Mouse (Mus musculus) heart, embryonic 12.5 days (tissue): ENCODE results near the gene Vipr1. TPM values are rescaled to one million over a fixed set of nuclear protein-coding genes. Genes with fewer than 3 reads are reported as not detected.

Experiments
- ATAC-seq: fragments of 200-750 bp; cut with Nextera tagmentation; 2 replicates; pipeline ENCODE4 v1.8.0; 2017; ENCODE audit warnings: moderate TSS enrichment, moderate library complexity; ENCODE audit not compliant: insufficient number of reproducible peaks, low FRiP score
- H3K27ac ChIP-seq: fragments of 300-500 bp; sonication (generic); 2 replicates; pipeline ENCODE4 v1.5.1; 2016; ENCODE audit warnings: mild to moderate bottlenecking, moderate library complexity; ENCODE audit not compliant: poor library complexity, severe bottlenecking
- H3K27me3 ChIP-seq: fragments of 300-500 bp; sonication (generic); replicated peaks from 2 replicates; pipeline ENCODE4 v1.6.1; 2016; ENCODE audit warnings: mild to moderate bottlenecking, moderate library complexity
- H3K36me3 ChIP-seq: fragments of 300-500 bp; sonication (generic); 2 replicates; pipeline ENCODE4 v1.6.1; 2016; ENCODE audit warnings: mild to moderate bottlenecking, moderate library complexity
- H3K4me1 ChIP-seq: fragments of 300-500 bp; sonication (generic); replicated peaks from 2 replicates; pipeline ENCODE4 v1.6.1; 2016; ENCODE audit warnings: mild to moderate bottlenecking
- H3K4me2 ChIP-seq: fragments of 300-500 bp; sonication (generic); 2 replicates; pipeline ENCODE4 v1.6.1; 2016; ENCODE audit warnings: mild to moderate bottlenecking, moderate library complexity
- H3K4me3 ChIP-seq: fragments of 300-500 bp; sonication (generic); 2 replicates; pipeline ENCODE4 v1.5.1; 2016; ENCODE audit warnings: mild to moderate bottlenecking
- H3K9ac ChIP-seq: fragments of 300-500 bp; sonication (generic); 2 replicates; pipeline ENCODE4 v1.6.1; 2016; ENCODE audit warnings: mild to moderate bottlenecking, moderate library complexity
- H3K9me3 ChIP-seq: fragments of 300-500 bp; sonication (generic); replicated peaks from 2 replicates; pipeline ENCODE4 v1.6.1; 2016; ENCODE audit warnings: mild to moderate bottlenecking, moderate library complexity
- WGBS: fragments of 180-500 bp; shearing (Covaris S2); methylation state at CpG from one replicate; pipeline ENCODE4 v1.1.7; 2016; 5-methylcytosine and 5-hydroxymethylcytosine counted together
- polyA plus RNA-seq: library from polyadenylated mRNA; unstranded; fragments of >200 nt; fragmentation: Nextera tagmentation; extraction: Ambion mirVana; gene quantifications from 2 replicates; pipeline ENCODE4 v1.2.1, GENCODE M21; 2016

Gene Vipr1
- polyA plus RNA-seq, 1 experiment from 2014 or later: 0.15 TPM

DNA sequence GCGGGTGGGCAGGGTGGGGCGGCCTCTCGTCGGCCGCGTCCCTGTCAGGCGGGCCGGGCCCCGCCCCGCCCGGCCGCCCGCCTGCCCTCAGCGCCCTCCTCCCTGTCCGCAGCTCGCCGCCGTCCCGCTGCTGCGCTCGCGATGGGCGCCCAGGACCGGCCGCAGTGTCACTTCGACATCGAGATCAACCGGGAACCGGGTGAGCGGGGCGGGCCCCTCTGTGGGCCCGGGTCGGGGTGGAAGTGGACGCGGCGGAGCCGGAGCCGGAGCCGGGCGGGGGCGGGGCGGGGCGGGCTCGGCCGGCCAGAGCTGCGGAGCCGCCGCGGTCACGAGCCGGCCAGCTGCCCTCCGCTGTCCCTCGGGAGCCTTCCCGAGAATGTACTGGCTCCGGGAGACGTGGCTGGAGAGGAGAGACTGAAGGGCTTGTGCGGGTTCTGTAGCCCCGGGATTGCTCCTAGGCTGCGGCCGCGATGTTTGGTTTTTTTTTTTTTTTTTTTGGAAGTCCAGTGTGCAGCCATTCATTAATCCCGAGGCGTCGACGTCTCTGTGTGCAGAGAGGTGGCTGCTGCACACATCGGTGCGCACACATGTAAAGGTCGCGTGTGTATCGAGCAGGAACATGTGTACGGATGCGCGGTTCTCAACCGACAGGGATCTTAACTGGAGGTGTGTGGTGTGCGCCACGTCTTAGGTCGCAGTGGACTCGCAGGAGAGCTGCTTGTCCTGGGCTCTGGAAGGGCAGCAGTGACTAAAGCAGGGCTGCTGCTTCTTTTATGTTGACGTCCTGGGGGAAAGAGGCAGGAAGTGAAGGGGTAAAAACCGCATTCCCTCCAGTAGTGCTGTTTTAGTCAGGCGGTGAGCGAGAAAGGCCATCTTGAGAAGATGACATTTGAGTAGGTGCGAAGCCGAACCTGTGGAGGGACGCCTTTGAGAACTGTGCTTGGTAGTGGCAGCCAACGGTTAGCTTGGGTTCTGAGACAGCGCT is 77.1 kb downstream of the Vipr1 start:
- peak; percentile 71 for ATAC-seq
- WGBS: under 1% methylated on average over 75 of the region's 87 CpGs
- H3K27me3 ChIP-seq: no peaks in the 10 kb centered on the region

More for the DNA sequence above, 77.1 kb downstream of the Vipr1 start:
- Histone ChIP-seq H3K36me3 (peaks cover 9% of the 10 kb centered on the region; the same call in 1 of the 2 replicates), H3K4me2 (peak overlapping the region; percentile 80), H3K9me3 (0 out of 2 replicates have a peak, but pooled peaks cover 7% of the 10 kb centered on the region), H3K27ac (peak overlapping the region; percentile 100), H3K9ac (peak overlapping the region; percentile 99), H3K4me1 (peaks cover 14% of the 10 kb centered on the region), H3K4me3 (peak overlapping the region; percentile 100)

Other genes with a start within 250 kb of the Vipr1 start
- 0.58 and 1.1 TPM in 2 replicates for gene Cck, start 147.0 kb upstream of the Vipr1 start, polyA plus RNA-seq
- not detected in 2 replicates for gene Lyzl4, start 620 bp upstream of the Vipr1 start, polyA plus RNA-seq
- 5.8 and 6.2 TPM in 2 replicates for gene Sec22c, start 62.8 kb downstream of the Vipr1 start, polyA plus RNA-seq
- gene Ss18l2, start 67.6 kb downstream of the Vipr1 start, polyA plus RNA-seq: 145 and 152 TPM in 2 replicates
- 53.6 and 61.4 TPM in 2 replicates for gene Nktr, start 76.5 kb downstream of the Vipr1 start, polyA plus RNA-seq
- 12.5 and 14.9 TPM in 2 replicates for gene Zfp651, start 116.6 kb downstream of the Vipr1 start, polyA plus RNA-seq
- 0.73 and 1.1 TPM in 2 replicates for gene Klhl40, start 134.9 kb downstream of the Vipr1 start, polyA plus RNA-seq
- gene Hhatl, start 149.8 kb downstream of the Vipr1 start, polyA plus RNA-seq: 5.3 and 5.7 TPM in 2 replicates
- gene Ccdc13, start 196.7 kb downstream of the Vipr1 start, polyA plus RNA-seq: 0.08 TPM in 1 of 2 replicates, not detected in the other
- 237 and 257 TPM in 2 replicates for gene Higd1a, start 215.6 kb downstream of the Vipr1 start, polyA plus RNA-seq